Mouse (Mus musculus) c-Kit-negative CD71-positive TER-119-positive erythroid progenitor cells, embryonic 14.5 days (primary cell): ENCODE measurements around the gene Grid2.

ENCODE experiments used
- DNase-seq: peaks from one replicate; pipeline ENCODE4 v3.0.0-alpha.2; 2013; ENCODE audit warnings: low read depth, low spot score

The Grid2 gene

GRCm38 (mm10) chr6:63609570-63609969, 353.9 kb downstream of the Grid2 start:
- DNase-seq: no peak

- DNase-seq: no peak
These were observed 380.3 kb downstream of the Grid2 start for GRCm38 (mm10) chr6:63635970-63636369.

GRCm38 (mm10) chr6:63659423-63659822, 403.7 kb downstream of the Grid2 start:
- DNase-seq: no peak

GRCm38 (mm10) chr6:63685689-63686088, 430.0 kb downstream of the Grid2 start:
- no peak for DNase-seq

- DNase-seq: no peak
These were observed 446.0 kb downstream of the Grid2 start for GRCm38 (mm10) chr6:63701684-63702083.

- DNase-seq: no peak
These were observed 478.1 kb downstream of the Grid2 start for GRCm38 (mm10) chr6:63733740-63734139.

DNA sequence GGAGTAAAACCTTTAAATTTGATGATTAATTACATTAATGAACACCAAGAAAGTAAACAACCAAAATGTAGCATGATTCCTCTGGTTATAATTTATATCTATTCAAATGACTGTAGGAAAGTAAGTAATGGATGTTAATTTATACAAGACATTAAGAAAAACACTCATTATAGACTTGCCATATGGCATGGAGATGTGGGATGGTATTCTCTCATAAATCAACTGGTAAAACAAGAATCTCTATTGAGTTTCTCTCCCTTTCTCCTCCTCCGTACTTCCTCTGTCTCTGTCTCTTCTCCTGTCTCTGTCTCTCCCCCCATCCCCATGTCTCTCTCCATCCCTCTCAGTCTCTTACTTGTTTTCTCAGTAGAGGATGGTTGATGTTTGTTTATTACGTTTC, 506.9 kb downstream of the Grid2 start:
- DNase-seq: no peak

GRCm38 (mm10) chr6:63794679-63795078, 539.0 kb downstream of the Grid2 start:
- no peak for DNase-seq

- DNase-seq: no peak
These were observed 564.6 kb downstream of the Grid2 start for GRCm38 (mm10) chr6:63820236-63820635.

DNA sequence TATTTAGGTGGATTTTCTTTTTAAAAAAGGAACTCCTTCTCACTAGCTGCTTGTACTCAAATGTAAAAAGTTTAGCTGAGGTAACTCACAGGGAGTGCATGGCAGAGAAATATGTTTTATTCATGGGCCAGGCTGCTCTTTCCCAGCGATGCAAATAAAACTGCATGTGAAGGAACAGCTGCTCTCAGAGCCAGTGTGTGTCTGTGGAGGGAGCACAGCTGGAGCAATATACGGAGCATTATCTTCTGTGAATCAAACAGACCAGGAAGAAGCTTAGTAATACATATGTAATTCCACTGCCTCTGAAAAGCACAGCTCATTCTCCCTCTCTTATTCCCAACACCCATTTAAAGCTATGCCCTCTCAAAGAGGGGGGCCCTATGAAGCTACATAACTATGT, 607.0 kb downstream of the Grid2 start:
- no peak for DNase-seq

DNA sequence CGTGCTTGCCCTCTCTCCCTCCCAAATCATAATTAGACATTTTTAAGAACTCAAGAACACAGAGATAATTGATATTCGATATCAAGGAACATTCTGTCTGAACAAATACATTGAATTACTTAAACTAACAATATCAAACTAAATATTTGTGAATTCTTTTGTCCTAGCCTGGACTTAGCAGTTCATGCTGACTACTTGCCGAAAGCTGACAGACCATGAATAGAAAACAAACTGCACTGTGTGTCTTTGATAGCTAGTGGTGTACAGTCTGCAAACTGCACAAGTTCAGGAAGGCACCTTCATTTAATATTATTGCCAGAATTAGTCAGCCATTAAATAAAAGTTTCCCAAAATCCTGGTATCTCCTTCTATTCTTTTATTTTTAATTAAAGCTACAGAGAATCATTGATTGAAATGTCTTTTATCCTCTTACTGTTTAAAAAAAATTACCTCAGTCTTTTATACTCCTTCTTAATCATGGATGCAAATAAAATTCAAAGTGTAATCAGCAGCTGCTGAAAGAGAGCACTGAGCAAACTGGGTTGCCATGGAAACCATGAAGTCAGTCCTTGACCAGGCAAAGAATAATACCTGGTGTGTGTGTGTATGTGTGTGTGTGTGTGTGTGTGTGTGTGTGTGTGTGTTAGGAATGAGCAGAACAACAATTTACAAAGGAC, 621.5 kb downstream of the Grid2 start:
- no peak for DNase-seq

DNA sequence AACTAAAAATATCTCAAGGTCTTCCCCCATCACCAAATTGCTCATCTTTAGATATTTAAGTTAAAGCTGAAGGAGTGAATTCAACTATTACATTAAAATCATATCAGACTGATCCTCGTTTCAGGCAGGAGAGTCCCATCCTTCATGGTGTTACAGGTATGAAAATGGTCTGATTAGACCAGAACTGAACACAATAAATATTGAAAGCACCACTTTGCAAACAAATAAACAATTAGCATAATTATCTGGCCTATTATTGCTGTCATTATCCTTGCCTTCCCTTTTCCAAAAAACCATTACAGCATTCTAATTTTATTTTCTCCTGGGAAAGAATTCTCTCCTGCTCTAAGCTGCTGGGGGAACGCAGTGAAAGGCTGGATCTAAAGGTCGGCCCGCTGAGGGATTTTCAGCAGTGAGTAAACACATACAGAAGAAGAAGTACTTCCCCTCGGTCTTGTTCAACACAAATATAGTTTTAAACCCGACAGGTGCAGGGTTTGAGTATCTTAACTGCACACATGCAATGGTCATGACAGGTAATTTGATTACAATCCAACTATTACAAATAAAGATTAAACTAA, 622.2 kb downstream of the Grid2 start:
- DNase-seq: no peak

GRCm38 (mm10) chr6:63894714-63895113, 639.0 kb downstream of the Grid2 start:
- DNase-seq: no peak

- no peak for DNase-seq
These were observed 642.5 kb downstream of the Grid2 start for GRCm38 (mm10) chr6:63898171-63898570.

- no peak for DNase-seq
These were observed 661.4 kb downstream of the Grid2 start for GRCm38 (mm10) chr6:63917035-63917570.

DNA sequence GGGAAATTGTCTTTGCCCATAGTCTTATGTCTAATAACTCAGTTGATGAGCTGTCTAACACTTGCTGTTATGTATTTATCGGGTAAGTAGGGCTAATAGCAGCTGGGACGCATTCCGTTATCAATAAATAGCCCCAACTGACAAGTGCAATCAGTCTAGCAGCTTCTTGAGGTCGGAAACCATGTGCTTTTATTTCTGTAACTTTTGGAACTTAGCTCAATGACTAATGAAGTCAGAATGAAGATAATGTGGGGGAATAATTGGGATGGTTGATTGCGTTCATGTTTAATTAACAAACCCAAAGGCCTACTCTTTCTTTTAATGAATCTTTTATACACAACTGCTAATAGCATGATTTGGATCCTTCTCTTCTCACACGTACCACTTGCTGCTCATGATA, 666.3 kb downstream of the Grid2 start:
- no peak for DNase-seq

- no peak for DNase-seq
These were observed 675.5 kb downstream of the Grid2 start for GRCm38 (mm10) chr6:63931201-63931600.

- DNase-seq: no peak
These were observed 691.0 kb downstream of the Grid2 start for GRCm38 (mm10) chr6:63946721-63947120.

- no peak for DNase-seq
These were observed 708.1 kb downstream of the Grid2 start for GRCm38 (mm10) chr6:63963789-63964188.

DNA sequence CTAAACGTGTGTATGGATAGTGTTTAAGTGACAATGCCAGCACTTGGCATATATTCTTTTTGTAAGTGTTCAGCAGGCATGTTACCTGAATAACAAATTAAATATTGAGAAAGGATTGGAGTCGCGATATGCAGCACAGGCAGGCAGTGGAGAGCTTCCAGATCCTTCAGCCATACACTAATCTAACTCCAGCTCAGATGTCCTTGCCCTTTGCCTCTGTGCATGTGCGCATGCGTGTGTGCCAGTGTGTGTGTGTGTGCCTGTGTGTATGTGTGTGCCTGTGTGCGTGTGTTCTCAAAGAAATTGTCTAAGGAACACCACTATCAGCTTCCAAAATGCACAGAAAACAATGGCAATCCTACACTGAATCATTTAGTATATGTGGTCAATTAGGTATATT, 708.6 kb downstream of the Grid2 start:
- no peak for DNase-seq

- DNase-seq: no peak
These were observed 709.1 kb downstream of the Grid2 start for GRCm38 (mm10) chr6:63964735-63965134.

- DNase-seq: no peak
These were observed 790.4 kb downstream of the Grid2 start for GRCm38 (mm10) chr6:64046084-64046483.

DNA sequence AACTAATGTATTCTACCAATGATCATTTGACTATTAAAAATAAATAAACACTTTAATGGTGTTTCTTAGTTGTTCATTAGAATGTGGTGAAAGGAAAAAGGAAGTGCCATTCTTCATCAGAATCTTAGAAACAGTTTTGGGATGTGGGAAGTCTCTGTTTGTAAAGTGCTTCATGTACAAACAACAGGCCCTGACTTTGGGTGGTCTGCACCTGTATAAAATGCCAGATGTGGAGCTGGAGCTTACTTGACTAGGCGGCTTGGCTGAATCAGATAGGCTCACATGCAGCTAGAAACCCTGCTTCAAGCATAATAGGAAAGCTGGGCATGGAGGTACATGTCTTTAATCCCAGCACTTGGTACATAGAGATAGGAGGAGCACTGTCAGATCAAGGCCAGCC, 791.1 kb downstream of the Grid2 start:
- DNase-seq: no peak
